Mouse (Mus musculus) liver, embryonic 15.5 days (tissue): ENCODE results near the gene Gfap. TPM values are rescaled to one million over a fixed set of nuclear protein-coding genes. Genes with fewer than 3 reads are reported as not detected.

ENCODE experiments used
- ATAC-seq: fragments of 200-750 bp; cut with Nextera tagmentation; 2 replicates; pipeline ENCODE4 v1.8.0; 2017; ENCODE audit warnings: moderate number of reproducible peaks, mild to moderate bottlenecking, moderate library complexity; ENCODE audit not compliant: insufficient read depth
- H3K27ac ChIP-seq: fragments of 300-500 bp; sonication (generic); replicated peaks from 2 replicates; pipeline ENCODE4 v1.5.1; 2015; ENCODE audit warnings: mild to moderate bottlenecking, inconsistent platforms
- H3K27me3 ChIP-seq: fragments of 300-500 bp; sonication (generic); 2 replicates; pipeline ENCODE4 v1.6.1; 2015; ENCODE audit warnings: mild to moderate bottlenecking, inconsistent platforms
- H3K36me3 ChIP-seq: fragments of 300-500 bp; sonication (generic); replicated peaks from 2 replicates; pipeline ENCODE4 v1.6.1; 2015; ENCODE audit warnings: moderate library complexity, mild to moderate bottlenecking, inconsistent platforms
- H3K4me1 ChIP-seq: fragments of 300-500 bp; sonication (generic); replicated peaks from 2 replicates; pipeline ENCODE4 v1.6.1; 2015; ENCODE audit warnings: inconsistent platforms
- H3K4me2 ChIP-seq: fragments of 300-500 bp; sonication (generic); 2 replicates; pipeline ENCODE4 v1.6.1; 2015; ENCODE audit warnings: moderate library complexity, mild to moderate bottlenecking, inconsistent platforms
- H3K4me3 ChIP-seq: fragments of 300-500 bp; sonication (generic); replicated peaks from 2 replicates; pipeline ENCODE4 v1.5.1; 2015; ENCODE audit warnings: mild to moderate bottlenecking, inconsistent platforms
- H3K9ac ChIP-seq: fragments of 300-500 bp; sonication (generic); 2 replicates; pipeline ENCODE4 v1.6.1; 2015; ENCODE audit warnings: moderate library complexity, mild to moderate bottlenecking, inconsistent platforms
- H3K9me3 ChIP-seq: fragments of 300-500 bp; sonication (generic); replicated peaks from 2 replicates; pipeline ENCODE4 v1.6.1; 2016; ENCODE audit warnings: inconsistent platforms
- WGBS: fragments of 180-500 bp; shearing (Covaris S2); methylation state at CpG from one replicate; pipeline ENCODE4 v1.1.7; 2015; ENCODE audit warnings: mixed read lengths; ENCODE audit not compliant: insufficient replicate concordance; 5-methylcytosine and 5-hydroxymethylcytosine counted together
- polyA plus RNA-seq: library from polyadenylated mRNA; unstranded; fragments of >200 nt; fragmentation: Nextera tagmentation; extraction: Ambion mirVana; gene quantifications from 2 replicates; pipeline ENCODE4 v1.2.1, GENCODE M21; 2015

Gene Gfap
- polyA plus RNA-seq, 1 experiment from 2014 or later: 8.5 TPM

DNA sequence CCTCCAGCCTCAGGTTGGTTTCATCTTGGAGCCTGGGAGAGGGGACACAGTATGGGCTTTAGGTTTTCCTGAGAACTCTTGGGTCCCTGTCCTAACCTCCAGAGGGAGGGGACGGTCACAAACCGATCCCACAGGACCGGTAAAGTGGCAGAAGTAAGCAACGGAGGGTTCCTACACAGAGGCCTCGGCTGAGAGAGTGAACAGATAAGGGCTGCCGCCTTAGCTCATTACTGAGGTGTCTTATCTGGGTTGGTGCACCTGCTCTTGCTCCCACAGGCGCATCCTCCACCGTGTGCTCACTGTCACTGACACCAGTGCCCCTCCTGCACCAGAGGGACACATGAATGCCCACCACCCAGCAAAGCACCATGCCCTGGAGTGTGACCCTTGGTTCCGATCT, 4.9 kb downstream of the Gfap start:
- no peaks in the 10 kb centered on the region for H3K9me3 ChIP-seq
- no peaks in the 10 kb centered on the region for H3K36me3 ChIP-seq
- H3K4me2 ChIP-seq: peak overlapping the region; percentile 88
- peak; percentile 98 for ATAC-seq
- H3K4me1 ChIP-seq: peaks cover 71% of the 10 kb centered on the region
- peak overlapping the region; percentile 63 for H3K4me3 ChIP-seq
- peak overlapping the region; percentile 94 for H3K27ac ChIP-seq
- WGBS: 22% methylated on average over 9 of the region's 9 CpGs
- peak overlapping the region; percentile 77 for H3K9ac ChIP-seq
- H3K27me3 ChIP-seq: peaks cover 56% of the 10 kb centered on the region

DNA sequence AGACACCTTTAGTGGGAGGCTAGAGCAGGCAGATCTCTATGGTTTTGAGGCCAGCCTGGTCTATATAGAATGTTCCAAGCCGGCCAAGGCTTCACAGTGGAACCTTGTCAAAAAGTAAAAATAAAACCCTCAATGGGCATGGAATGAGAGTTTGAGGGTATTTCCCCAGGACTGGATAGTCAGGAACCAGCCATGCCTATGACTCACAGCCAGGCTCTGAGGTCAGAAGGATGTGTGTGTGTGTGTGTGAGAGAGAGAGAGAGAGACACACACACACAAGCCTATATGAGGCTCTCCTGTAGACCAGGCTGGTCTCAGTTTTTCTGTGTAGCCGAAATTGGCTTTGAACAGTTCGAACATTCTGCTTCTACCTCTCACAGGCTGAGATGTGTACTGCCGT, 6.0 kb downstream of the Gfap start:
- Histone ChIP-seq H3K27me3 (peaks cover 54% of the 10 kb centered on the region), H3K9me3 (no peaks in the 10 kb centered on the region), H3K27ac (peak overlapping the region; percentile 94), H3K4me3 (peak overlapping the region; percentile 63), H3K4me1 (peaks cover 76% of the 10 kb centered on the region), H3K36me3 (no peaks in the 10 kb centered on the region), H3K4me2 (peak overlapping the region; percentile 88), H3K9ac (peak overlapping the region; percentile 77)
- WGBS: 73% methylated on average over 4 of the region's 4 CpGs
- ATAC-seq: no peak

DNA sequence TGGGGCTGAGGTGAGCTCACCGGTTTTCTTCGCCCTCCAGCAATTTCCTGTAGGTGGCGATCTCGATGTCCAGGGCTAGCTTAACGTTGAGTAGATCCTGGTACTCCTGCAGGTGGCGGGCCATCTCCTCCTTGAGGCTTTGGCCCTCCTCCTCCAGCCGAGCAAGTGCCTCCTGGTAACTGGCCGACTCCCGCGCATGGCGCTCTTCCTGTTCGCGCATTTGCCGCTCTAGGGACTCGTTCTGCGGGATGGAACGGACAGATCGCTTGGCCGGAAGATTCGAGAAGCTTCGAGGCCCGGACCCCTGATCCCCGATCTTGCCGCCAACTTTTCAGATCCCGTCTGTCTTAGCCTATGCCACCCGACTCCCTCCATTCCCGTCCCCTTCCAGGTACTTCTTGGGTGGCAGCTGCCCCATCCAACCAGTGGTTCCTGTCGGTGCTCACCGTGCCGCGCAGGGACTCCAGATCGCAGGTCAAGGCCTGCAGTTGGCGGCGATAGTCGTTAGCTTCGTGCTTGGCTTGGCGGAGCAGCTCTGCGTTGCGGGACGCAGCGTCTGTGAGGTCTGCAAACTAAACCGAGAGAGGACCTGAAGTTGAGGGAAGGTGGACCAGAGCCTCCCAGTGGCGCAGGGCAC, 7.6 kb downstream of the Gfap start:
- no peaks in the 10 kb centered on the region for H3K36me3 ChIP-seq
- peak overlapping the region; percentile 94 for H3K27ac ChIP-seq
- no peaks in the 10 kb centered on the region for H3K9me3 ChIP-seq
- H3K27me3 ChIP-seq: peaks cover 61% of the 10 kb centered on the region
- WGBS: 3% methylated on average over 43 of the region's 43 CpGs
- peak overlapping the region; percentile 88 for H3K4me2 ChIP-seq
- peak overlapping the region; percentile 63 for H3K4me3 ChIP-seq
- H3K9ac ChIP-seq: peak overlapping the region; percentile 77
- H3K4me1 ChIP-seq: peaks cover 79% of the 10 kb centered on the region
- peak; percentile 67 for ATAC-seq

DNA sequence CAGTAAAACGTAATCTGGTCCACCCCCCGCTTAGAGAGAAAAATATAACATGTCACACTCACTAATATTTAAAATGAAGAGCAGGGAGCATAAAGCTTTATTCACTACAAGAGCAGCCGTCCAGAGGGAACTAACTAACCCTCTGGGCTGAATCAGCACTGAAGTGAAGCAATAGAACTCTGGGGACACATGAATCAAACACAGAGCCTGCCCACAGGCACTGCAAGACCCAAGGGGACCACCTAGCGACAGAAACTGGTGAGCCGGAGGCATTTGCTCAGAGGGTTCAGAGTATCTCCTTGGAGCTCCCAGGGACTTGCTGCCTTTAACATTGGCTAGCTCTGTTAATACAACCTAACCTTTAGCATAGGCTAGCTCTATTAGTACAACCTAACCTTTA, 10.6 kb downstream of the Gfap start:
- WGBS: 66% methylated on average over 5 of the region's 5 CpGs
- H3K9me3 ChIP-seq: no peaks in the 10 kb centered on the region
- ATAC-seq: no peak

DNA sequence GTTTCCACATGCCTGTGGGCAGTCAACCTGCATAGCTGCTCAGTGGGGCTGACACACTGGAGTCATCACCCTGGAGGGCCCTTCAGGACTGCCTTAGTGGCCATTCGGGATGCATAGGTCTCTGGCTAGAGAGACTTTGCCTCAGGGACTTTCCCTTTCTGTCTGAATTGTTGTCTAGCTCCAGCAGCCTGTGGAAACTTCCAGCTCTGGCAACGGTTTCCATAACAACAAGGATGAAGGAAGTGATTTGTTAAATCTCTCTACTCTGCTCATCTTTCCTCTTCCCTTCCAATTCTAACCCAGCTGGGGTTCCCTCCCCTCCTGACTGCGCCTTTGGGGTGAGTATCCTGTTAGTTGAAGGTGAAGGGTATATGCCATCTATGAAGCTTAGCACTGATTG, 12.6 kb downstream of the Gfap start:
- WGBS: 48% methylated on average over 3 of the region's 3 CpGs
- Histone ChIP-seq H3K36me3 (no peaks in the 10 kb centered on the region), H3K27ac (no peak overlapping the region), H3K9ac (no peak overlapping the region), H3K4me1 (peaks cover 54% of the 10 kb centered on the region), H3K4me2 (no peak overlapping the region), H3K27me3 (peaks cover 73% of the 10 kb centered on the region), H3K9me3 (no peaks in the 10 kb centered on the region), H3K4me3 (no peak overlapping the region)
- no peak for ATAC-seq

More for the DNA sequence above, 10.6 kb downstream of the Gfap start:
- peaks cover 59% of the 10 kb centered on the region for H3K4me1 ChIP-seq
- H3K4me2 ChIP-seq: no peak overlapping the region
- no peak overlapping the region; the same call in 1 of the 2 replicates for H3K27ac ChIP-seq
- no peak overlapping the region for H3K4me3 ChIP-seq
- no peak overlapping the region for H3K9ac ChIP-seq
- H3K36me3 ChIP-seq: no peaks in the 10 kb centered on the region
- peaks cover 65% of the 10 kb centered on the region for H3K27me3 ChIP-seq

DNA sequence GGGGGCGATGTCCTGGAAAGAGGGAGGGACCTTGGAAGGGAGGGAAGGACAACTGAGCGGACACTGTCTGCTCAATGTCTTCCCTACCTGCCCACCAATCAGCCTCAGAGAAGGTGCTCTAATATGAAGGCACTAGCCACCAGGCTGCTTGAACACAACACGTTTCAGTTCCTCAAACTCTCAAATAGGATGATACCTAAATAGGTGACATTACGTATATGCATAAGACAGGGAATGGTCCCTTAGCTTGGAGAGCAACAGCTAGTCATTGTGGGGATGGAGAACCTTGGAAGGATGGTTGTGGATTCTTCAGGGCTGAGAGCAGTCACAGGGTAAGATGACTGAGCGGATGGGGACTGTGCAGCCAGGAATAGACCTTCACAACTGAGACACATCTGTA, 13.3 kb downstream of the Gfap start:
- Histone ChIP-seq H3K4me3 (no peak overlapping the region), H3K36me3 (no peaks in the 10 kb centered on the region), H3K27ac (no peak overlapping the region), H3K4me2 (no peak overlapping the region), H3K9me3 (no peaks in the 10 kb centered on the region), H3K4me1 (peaks cover 51% of the 10 kb centered on the region), H3K27me3 (peaks cover 73% of the 10 kb centered on the region), H3K9ac (no peak overlapping the region)
- WGBS: 61% methylated on average over 5 of the region's 5 CpGs
- no peak for ATAC-seq

DNA sequence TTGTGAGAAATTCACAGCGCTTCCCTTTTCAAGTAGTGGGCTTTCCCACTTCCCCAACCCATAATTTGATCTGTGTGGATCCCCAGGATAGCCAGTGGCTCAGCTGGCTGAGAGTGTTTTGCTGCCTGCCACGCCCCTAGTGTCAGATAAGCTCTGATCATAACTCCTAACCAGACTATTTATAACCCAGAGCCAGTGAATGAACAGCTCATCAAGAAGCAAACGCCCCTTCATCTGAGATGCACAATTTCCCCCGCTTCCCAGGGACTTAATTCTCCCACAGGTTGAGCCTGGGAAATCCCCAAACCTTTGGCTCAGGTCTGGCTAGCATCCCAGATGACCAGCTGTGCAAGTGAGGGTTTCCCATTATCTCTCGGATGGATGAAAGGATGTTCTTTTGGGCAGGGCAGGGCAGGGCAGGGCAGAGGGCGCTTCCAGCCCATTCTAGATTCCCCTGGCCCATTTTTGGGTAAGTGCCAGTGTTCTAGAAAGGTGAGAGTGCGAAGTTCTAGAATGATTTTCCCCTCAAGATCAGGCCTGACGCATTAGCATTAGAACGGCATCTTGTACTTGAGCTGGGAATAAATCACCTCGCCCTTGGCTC, 16.0 kb downstream of the Gfap start, which contains the start of gene Fam187a:
Gene Fam187a (plus strand): TSS at position 554 of the 604 bp plus-strand sequence.
- Histone ChIP-seq H3K9me3 (no peaks in the 10 kb centered on the region), H3K4me1 (peaks cover 45% of the 10 kb centered on the region), H3K4me2 (no peak within 1 kb of the TSS), H3K9ac (no peak within 1 kb of the TSS), H3K36me3 (no peaks in the 10 kb centered on the region), H3K27ac (no peak within 1 kb of the TSS; the same call in 1 of the 2 replicates), H3K4me3 (no peak within 1 kb of the TSS), H3K27me3 (peaks cover 67% of the 10 kb centered on the region)
- ATAC-seq: no peak
- WGBS: 48% methylated on average over 10 of the region's 10 CpGs

DNA sequence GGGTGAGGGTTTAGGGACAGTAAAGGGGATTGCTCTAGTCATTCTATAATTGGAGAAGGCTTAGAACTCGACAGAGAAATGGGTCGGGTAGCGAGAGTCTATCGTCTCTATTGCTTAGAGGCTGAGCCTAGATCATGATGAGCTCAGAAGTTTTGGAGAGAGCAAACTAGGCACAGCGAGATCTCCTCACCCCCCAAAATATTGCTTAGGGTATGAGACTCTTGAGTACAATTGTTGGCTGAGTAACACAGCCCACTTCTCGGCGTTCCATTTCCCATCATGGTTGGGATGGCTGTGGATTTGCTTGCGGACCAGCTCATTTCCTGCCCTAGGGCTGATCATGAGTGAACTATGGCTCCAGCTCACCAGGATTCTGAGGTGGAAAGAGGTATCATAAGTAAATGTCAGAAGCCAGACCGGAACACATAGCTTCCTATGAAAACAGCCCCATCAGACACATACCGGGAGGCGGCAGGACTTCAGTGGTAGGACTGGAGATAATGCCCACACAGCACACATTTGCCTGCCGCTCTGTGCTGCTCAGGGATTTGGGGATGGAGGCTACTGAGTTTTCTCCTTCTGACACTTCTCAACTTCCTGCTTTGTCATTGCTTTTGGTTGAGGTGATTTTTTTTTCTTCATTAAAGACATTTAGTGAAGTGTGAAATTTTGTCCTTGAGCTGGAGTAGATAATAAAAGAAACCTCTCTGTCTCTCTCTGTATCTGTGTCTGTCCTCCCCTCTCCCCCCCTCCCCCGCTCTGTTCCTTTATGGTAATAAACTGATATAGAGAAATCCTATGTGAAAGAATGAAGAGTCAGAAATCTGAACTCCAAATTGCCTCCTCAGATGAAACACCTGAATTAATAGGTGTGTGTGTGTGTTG, 19.2 kb downstream of the Gfap start:
- Histone ChIP-seq H3K9me3 (no peaks in the 10 kb centered on the region), H3K4me3 (peak overlapping the region; percentile 83), H3K9ac (peak overlapping the region; percentile 86), H3K4me1 (peaks cover 55% of the 10 kb centered on the region), H3K27ac (peak overlapping the region; percentile 80), H3K27me3 (peaks cover 42% of the 10 kb centered on the region), H3K4me2 (peak overlapping the region; percentile 82), H3K36me3 (peaks cover 15% of the 10 kb centered on the region)
- peak; percentile 45 for ATAC-seq
- WGBS: 9% methylated on average over 13 of the region's 13 CpGs

DNA sequence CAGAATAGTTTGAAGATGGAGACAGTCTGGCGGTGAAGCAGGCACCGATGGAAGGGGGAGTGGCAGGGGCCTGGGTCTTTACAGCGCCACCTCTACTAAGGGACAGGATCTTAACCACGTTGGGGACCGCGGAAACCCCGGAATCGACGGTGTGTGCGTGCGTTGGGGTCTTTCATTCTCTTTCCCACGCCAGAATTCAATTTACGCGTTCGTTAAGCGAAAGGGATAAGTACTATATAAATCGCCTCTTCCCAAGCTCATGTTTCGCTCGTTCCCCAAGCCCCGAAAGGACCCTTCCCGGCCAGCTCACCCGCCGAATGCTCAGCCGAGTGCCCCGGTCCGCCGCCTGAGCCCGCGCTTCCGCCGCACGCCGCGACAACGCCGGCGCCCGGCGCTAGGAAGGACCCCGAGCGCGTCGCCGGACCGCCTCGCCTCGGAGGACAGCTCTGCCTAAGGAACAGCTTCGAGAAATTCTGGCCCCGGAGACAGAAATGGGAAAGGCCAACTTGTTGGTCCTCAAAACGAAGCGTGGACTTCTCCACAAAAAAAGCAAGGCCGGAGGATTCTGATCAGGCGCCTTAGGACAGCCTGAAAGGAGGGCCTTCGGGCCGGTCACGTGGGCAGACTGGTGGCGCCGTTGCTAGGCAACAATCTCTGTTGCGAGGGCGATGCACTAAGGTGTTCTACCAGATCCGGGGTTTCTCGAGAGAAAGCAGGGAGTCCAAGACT, 20.0 kb downstream of the Gfap start, which contains the start of the genes Eftud2 and Ccdc103:
Gene Eftud2 (minus strand): TSS at position 401 of the 729 bp plus-strand sequence.
Gene Ccdc103 (plus strand): TSS at position 620 of the 729 bp plus-strand sequence.
- Histone ChIP-seq H3K4me3 (peak within 1 kb of the TSS; percentile 83), H3K36me3 (peaks cover 21% of the 10 kb centered on the region), H3K27me3 (peaks cover 34% of the 10 kb centered on the region), H3K9ac (peak within 1 kb of the TSS; percentile 86), H3K27ac (peak within 1 kb of the TSS; percentile 80), H3K9me3 (no peaks in the 10 kb centered on the region), H3K4me2 (peak within 1 kb of the TSS; percentile 82), H3K4me1 (peaks cover 55% of the 10 kb centered on the region)
- ATAC-seq: peak; percentile 92
- under 1% methylated on average over 62 of the region's 62 CpGs for WGBS

DNA sequence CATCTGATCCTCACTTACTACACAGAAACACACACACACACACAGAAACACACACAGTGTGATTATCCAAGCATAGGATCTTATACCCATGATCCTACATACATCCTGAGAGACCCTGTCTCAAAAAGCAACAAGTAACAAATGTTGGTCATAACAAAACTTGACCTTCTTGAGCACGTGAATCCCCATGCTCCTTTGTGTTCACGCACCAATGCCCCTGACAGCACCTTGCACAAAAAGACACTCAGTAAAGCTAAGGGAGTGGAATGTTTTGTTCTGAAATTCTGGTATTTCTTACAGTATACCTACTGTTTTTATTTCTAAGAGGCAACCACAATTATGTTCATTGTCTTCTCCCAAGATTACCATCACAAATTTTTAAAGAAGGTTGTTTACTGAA, 21.2 kb downstream of the Gfap start:
- H3K36me3 ChIP-seq: peaks cover 33% of the 10 kb centered on the region
- H3K4me3 ChIP-seq: peak overlapping the region; percentile 83
- no peak overlapping the region for H3K27ac ChIP-seq
- ATAC-seq: no peak
- 74% methylated on average over 2 of the region's 2 CpGs for WGBS
- no peaks in the 10 kb centered on the region for H3K9me3 ChIP-seq
- peak overlapping the region; percentile 82 for H3K4me2 ChIP-seq
- peaks cover 45% of the 10 kb centered on the region for H3K4me1 ChIP-seq
- H3K9ac ChIP-seq: peak overlapping the region; percentile 86; the same call in 1 of the 2 replicates
- H3K27me3 ChIP-seq: peaks cover 22% of the 10 kb centered on the region
